Mouse (Mus musculus) limb, embryonic 13.5 days (tissue): Measurements from ENCODE around the gene Tectb. TPM values are rescaled to one million over a fixed set of nuclear protein-coding genes. Genes with fewer than 3 reads are reported as not detected.
A peak's percentile ranks its signal among the peaks of the same experiment; 100 is the strongest.

Experiments
- ATAC-seq: fragments of 200-750 bp; cut with Nextera tagmentation; 2 replicates; pipeline ENCODE4 v1.8.0; 2017; ENCODE audit warnings: low read depth, moderate number of reproducible peaks, moderate TSS enrichment; ENCODE audit not compliant: low FRiP score
- H3K27ac ChIP-seq: fragments of 300-500 bp; sonication (generic); 2 replicates; pipeline ENCODE4 v1.5.1; 2015; ENCODE audit warnings: inconsistent platforms, mild to moderate bottlenecking, moderate library complexity
- H3K27me3 ChIP-seq: fragments of 300-500 bp; sonication (generic); 2 replicates; pipeline ENCODE4 v1.6.1; 2015; ENCODE audit warnings: mild to moderate bottlenecking, inconsistent platforms
- H3K36me3 ChIP-seq: fragments of 300-500 bp; sonication (generic); 2 replicates; pipeline ENCODE4 v1.6.1; 2015; ENCODE audit warnings: inconsistent platforms, mild to moderate bottlenecking, moderate library complexity
- H3K4me1 ChIP-seq: fragments of 300-500 bp; sonication (generic); 2 replicates; pipeline ENCODE4 v1.6.1; 2015; ENCODE audit warnings: inconsistent platforms
- H3K4me2 ChIP-seq: fragments of 300-500 bp; sonication (generic); replicated peaks from 2 replicates; pipeline ENCODE4 v1.6.1; 2015; ENCODE audit warnings: inconsistent platforms, mild to moderate bottlenecking, moderate library complexity
- H3K4me3 ChIP-seq: fragments of 300-500 bp; sonication (generic); 2 replicates; pipeline ENCODE4 v1.5.1; 2015; ENCODE audit warnings: moderate library complexity, mild to moderate bottlenecking, inconsistent platforms
- H3K9ac ChIP-seq: fragments of 300-500 bp; sonication (generic); 2 replicates; pipeline ENCODE4 v1.6.1; 2015; ENCODE audit warnings: mild to moderate bottlenecking, inconsistent platforms
- H3K9me3 ChIP-seq: fragments of 300-500 bp; sonication (generic); 2 replicates; pipeline ENCODE4 v1.6.1; 2016; ENCODE audit warnings: inconsistent platforms
- WGBS: fragments of 180-500 bp; shearing (Covaris S2); methylation state at CpG from one replicate; pipeline ENCODE4 v1.1.7; 2015; 5-methylcytosine and 5-hydroxymethylcytosine counted together
- polyA plus RNA-seq: library from polyadenylated mRNA; unstranded; fragments of >200 nt; fragmentation: Nextera tagmentation; extraction: Ambion mirVana; gene quantifications from 2 replicates; pipeline ENCODE4 v1.2.1, GENCODE M21; 2015

Tectb gene
- polyA plus RNA-seq, result not detected in 2 replicates

GRCm38 (mm10) chr19:55180433-55180832 lies at the start of gene Tectb:
TSS of gene Tectb (plus strand) at chr19:55180733.
- no peaks in the 10 kb centered on the region for H3K4me1 ChIP-seq
- no peaks in the 10 kb centered on the region for H3K36me3 ChIP-seq
- H3K27me3 ChIP-seq, result no peaks in the 10 kb centered on the region
- H3K4me2 ChIP-seq, result no peak within 1 kb of the TSS
- no peak within 1 kb of the TSS for H3K27ac ChIP-seq
- no peak within 1 kb of the TSS for H3K9ac ChIP-seq
- no peak for ATAC-seq
- 77% methylated on average over 5 of the region's 5 CpGs for WGBS
- no peaks in the 10 kb centered on the region for H3K9me3 ChIP-seq
- no peak within 1 kb of the TSS for H3K4me3 ChIP-seq

GRCm38 (mm10) chr19:55131747-55132146 lies 48.8 kb upstream of the Tectb start:
- Histone ChIP-seq H3K4me2 (no peak overlapping the region), H3K9me3 (no peaks in the 10 kb centered on the region), H3K4me3 (no peak overlapping the region), H3K36me3 (no peaks in the 10 kb centered on the region), H3K4me1 (peaks cover 14% of the 10 kb centered on the region), H3K9ac (no peak overlapping the region), H3K27ac (no peak overlapping the region), H3K27me3 (no peaks in the 10 kb centered on the region)
- 40% methylated on average over 1 of the region's 1 CpGs for WGBS
- ATAC-seq, result no peak

- no peak overlapping the region for H3K4me3 ChIP-seq
- no peaks in the 10 kb centered on the region for H3K27me3 ChIP-seq
- no peak overlapping the region for H3K27ac ChIP-seq
- no peaks in the 10 kb centered on the region for H3K9me3 ChIP-seq
- 74% methylated on average over 3 of the region's 3 CpGs for WGBS
- H3K36me3 ChIP-seq, result no peaks in the 10 kb centered on the region
- no peak for ATAC-seq
- no peak overlapping the region for H3K4me2 ChIP-seq
- H3K4me1 ChIP-seq, result peaks cover 13% of the 10 kb centered on the region
- no peak overlapping the region for H3K9ac ChIP-seq
Measured at GRCm38 (mm10) chr19:55132476-55132875, 48.1 kb upstream of the Tectb start.

- 64% methylated on average over 9 of the region's 9 CpGs for WGBS
- no peak overlapping the region for H3K4me2 ChIP-seq
- no peaks in the 10 kb centered on the region for H3K9me3 ChIP-seq
- H3K9ac ChIP-seq, result no peak overlapping the region
- no peak overlapping the region for H3K4me3 ChIP-seq
- 0 out of 2 replicates have a peak, but pooled peaks cover 7% of the 10 kb centered on the region for H3K4me1 ChIP-seq
- no peak overlapping the region for H3K27ac ChIP-seq
- H3K36me3 ChIP-seq, result no peaks in the 10 kb centered on the region
- ATAC-seq, result 0 out of 2 replicates have a peak, but pooled peaks have one; percentile 19
- no peaks in the 10 kb centered on the region for H3K27me3 ChIP-seq
Measured at GRCm38 (mm10) chr19:55134521-55134920, 46.0 kb upstream of the Tectb start.

GRCm38 (mm10) chr19:55135918-55136317 lies 44.6 kb upstream of the Tectb start:
- Histone ChIP-seq H3K27me3 (no peaks in the 10 kb centered on the region), H3K9me3 (no peaks in the 10 kb centered on the region), H3K9ac (no peak overlapping the region), H3K27ac (no peak overlapping the region), H3K36me3 (no peaks in the 10 kb centered on the region), H3K4me3 (no peak overlapping the region), H3K4me2 (no peak overlapping the region), H3K4me1 (0 out of 2 replicates have a peak, but pooled peaks cover 7% of the 10 kb centered on the region)
- WGBS, result 86% methylated on average over 3 of the region's 3 CpGs
- no peak for ATAC-seq

GRCm38 (mm10) chr19:55136693-55137427 lies 43.7 kb upstream of the Tectb start:
- Histone ChIP-seq H3K9me3 (no peaks in the 10 kb centered on the region), H3K36me3 (no peaks in the 10 kb centered on the region), H3K4me1 (0 out of 2 replicates have a peak, but pooled peaks cover 7% of the 10 kb centered on the region), H3K4me2 (no peak overlapping the region), H3K9ac (no peak overlapping the region), H3K4me3 (no peak overlapping the region), H3K27me3 (no peaks in the 10 kb centered on the region), H3K27ac (no peak overlapping the region)
- 57% methylated on average over 4 of the region's 4 CpGs for WGBS
- ATAC-seq, result no peak

- Histone ChIP-seq H3K27me3 (no peaks in the 10 kb centered on the region), H3K4me2 (no peak overlapping the region), H3K9ac (no peak overlapping the region), H3K4me3 (no peak overlapping the region), H3K4me1 (0 out of 2 replicates have a peak, but pooled peaks cover 7% of the 10 kb centered on the region), H3K9me3 (no peaks in the 10 kb centered on the region), H3K27ac (no peak overlapping the region), H3K36me3 (no peaks in the 10 kb centered on the region)
- 53% methylated on average over 7 of the region's 7 CpGs for WGBS
- no peak for ATAC-seq
Measured at GRCm38 (mm10) chr19:55137884-55138283, 42.6 kb upstream of the Tectb start.

- H3K4me3 ChIP-seq, result no peak overlapping the region
- H3K4me1 ChIP-seq, result 0 out of 2 replicates have a peak, but pooled peaks cover 7% of the 10 kb centered on the region
- H3K27me3 ChIP-seq, result no peaks in the 10 kb centered on the region
- H3K9me3 ChIP-seq, result no peaks in the 10 kb centered on the region
- WGBS, result 86% methylated on average over 7 of the region's 7 CpGs
- ATAC-seq, result no peak
- H3K36me3 ChIP-seq, result no peaks in the 10 kb centered on the region
- no peak overlapping the region for H3K27ac ChIP-seq
- no peak overlapping the region for H3K4me2 ChIP-seq
- no peak overlapping the region for H3K9ac ChIP-seq
Measured at GRCm38 (mm10) chr19:55138506-55138905, 42.0 kb upstream of the Tectb start.

- 81% methylated on average over 7 of the region's 7 CpGs for WGBS
- no peaks in the 10 kb centered on the region for H3K9me3 ChIP-seq
- H3K27ac ChIP-seq, result no peak overlapping the region
- no peak overlapping the region for H3K4me2 ChIP-seq
- H3K36me3 ChIP-seq, result no peaks in the 10 kb centered on the region
- no peak for ATAC-seq
- H3K27me3 ChIP-seq, result no peaks in the 10 kb centered on the region
- no peak overlapping the region for H3K4me3 ChIP-seq
- H3K9ac ChIP-seq, result no peak overlapping the region
- peaks cover 7% of the 10 kb centered on the region; the same call in 1 of the 2 replicates for H3K4me1 ChIP-seq
Measured at GRCm38 (mm10) chr19:55139301-55139700, 41.2 kb upstream of the Tectb start.

GRCm38 (mm10) chr19:55143391-55144300 lies 36.9 kb upstream of the Tectb start:
- no peak overlapping the region; the same call in 1 of the 2 replicates for H3K27ac ChIP-seq

GRCm38 (mm10) chr19:55144691-55145090 lies 35.8 kb upstream of the Tectb start:
- no peak for ATAC-seq
- Histone ChIP-seq H3K36me3 (no peaks in the 10 kb centered on the region), H3K4me1 (no peaks in the 10 kb centered on the region; the same call in 1 of the 2 replicates), H3K4me2 (no peak overlapping the region), H3K27me3 (no peaks in the 10 kb centered on the region), H3K9ac (no peak overlapping the region), H3K4me3 (no peak overlapping the region), H3K9me3 (peaks cover 1% of the 10 kb centered on the region; the same call in 1 of the 2 replicates), H3K27ac (no peak overlapping the region)
- WGBS, result 80% methylated on average over 5 of the region's 5 CpGs

More at GRCm38 (mm10) chr19:55143391-55144300, 36.9 kb upstream of the Tectb start:
- Histone ChIP-seq H3K36me3 (no peaks in the 10 kb centered on the region), H3K9ac (no peak overlapping the region), H3K4me1 (no peaks in the 10 kb centered on the region; the same call in 1 of the 2 replicates), H3K9me3 (no peaks in the 10 kb centered on the region), H3K4me2 (no peak overlapping the region), H3K27me3 (no peaks in the 10 kb centered on the region), H3K4me3 (no peak overlapping the region)
- 57% methylated on average over 11 of the region's 11 CpGs for WGBS
- no peak for ATAC-seq

- WGBS, result 83% methylated on average over 2 of the region's 2 CpGs
- H3K4me2 ChIP-seq, result no peak overlapping the region
- H3K27ac ChIP-seq, result no peak overlapping the region
- no peak overlapping the region for H3K9ac ChIP-seq
- H3K4me1 ChIP-seq, result no peaks in the 10 kb centered on the region; the same call in 1 of the 2 replicates
- H3K27me3 ChIP-seq, result no peaks in the 10 kb centered on the region
- H3K9me3 ChIP-seq, result peaks cover 3% of the 10 kb centered on the region; the same call in 1 of the 2 replicates
- no peaks in the 10 kb centered on the region for H3K36me3 ChIP-seq
- ATAC-seq, result no peak
- no peak overlapping the region for H3K4me3 ChIP-seq
Measured at GRCm38 (mm10) chr19:55145136-55145535, 35.4 kb upstream of the Tectb start.
